Mouse (Mus musculus): ENCODE measurements at regions not wholly inside any gene's neighbourhood (a gene's known extent, or its start where the extent isn't known, plus 50 kb on each side); places are given as distances from the start of the nearest gene placed in this dataset.

GRCm38 (mm10) chr19:26979322-26979721, 93.6 kb downstream of the Gm815 start:
- DNase-seq (ENCODE audit: low spot score) (no peak), ATAC-seq (no peak)
- TF ChIP-seq CTCF (IDR thresholded peaks at IDR 0.05; ENCODE audit: low read depth) = no peak
- no peak overlapping the region for H3K4me3 ChIP-seq (ENCODE audit: low read length)
- H3K36me3 ChIP-seq (ENCODE audit: insufficient read depth, low read length) = no peaks in the 10 kb centered on the region
- no peaks in the 10 kb centered on the region for H3K9me3 ChIP-seq (ENCODE audit: low read length)
- no peak overlapping the region for H3K4me2 ChIP-seq (ENCODE audit: low read depth, low read length)
- no peaks in the 10 kb centered on the region for H3K27me3 ChIP-seq (ENCODE audit: insufficient read depth, low read length)
- no peak overlapping the region for H3K9ac ChIP-seq (replicated peaks; ENCODE audit: low read length)
- no peak overlapping the region for H3K27ac ChIP-seq
- WGBS = 65% methylated on average over 2 of the region's 2 CpGs
- peaks cover 11% of the 10 kb centered on the region for H3K4me1 ChIP-seq (ENCODE audit: insufficient read depth, low read length)

DNA sequence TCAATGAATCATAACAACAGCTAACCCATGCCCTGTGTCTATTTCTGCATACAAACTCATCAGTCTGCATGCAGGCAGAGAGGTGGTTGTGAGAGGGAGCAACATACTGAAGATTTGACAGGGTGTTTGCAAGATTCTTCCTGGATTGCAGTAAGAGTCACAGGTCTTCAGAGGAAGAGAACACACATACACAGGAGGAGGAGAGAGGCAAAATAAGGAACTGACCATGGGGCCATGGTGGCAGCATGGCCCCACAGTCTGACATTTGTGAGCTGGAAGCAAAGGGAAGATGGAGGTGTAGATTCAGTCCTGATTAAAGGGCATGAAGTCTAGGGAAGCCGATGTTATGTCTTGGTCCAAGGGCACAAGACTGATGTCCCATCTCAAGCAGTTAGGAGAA, 101.0 kb downstream of the Gm815 start:
- H3K27me3 ChIP-seq (ENCODE audit: insufficient read depth, low read length) = no peaks in the 10 kb centered on the region

GRCm38 (mm10) chr19:26987197-26987596, 101.5 kb downstream of the Gm815 start:
- no peaks in the 10 kb centered on the region for H3K27me3 ChIP-seq (ENCODE audit: insufficient read depth, low read length)
- no peak overlapping the region for H3K4me2 ChIP-seq (ENCODE audit: low read depth, low read length)
- no peaks in the 10 kb centered on the region for H3K4me1 ChIP-seq (ENCODE audit: insufficient read depth, low read length)
- 80% methylated on average over 3 of the region's 3 CpGs for WGBS
- no peaks in the 10 kb centered on the region for H3K36me3 ChIP-seq (ENCODE audit: insufficient read depth, low read length)
- H3K27ac ChIP-seq = no peak overlapping the region
- ATAC-seq (no peak), DNase-seq (ENCODE audit: low spot score) (no peak)
- H3K4me3 ChIP-seq (ENCODE audit: low read length) = no peak overlapping the region
- H3K9ac ChIP-seq (replicated peaks; ENCODE audit: low read length) = no peak overlapping the region
- TF ChIP-seq CTCF (IDR thresholded peaks at IDR 0.05; ENCODE audit: low read depth) = no peak
- no peaks in the 10 kb centered on the region for H3K9me3 ChIP-seq (ENCODE audit: low read length)

More for the DNA sequence above, 101.0 kb downstream of the Gm815 start:
- no peaks in the 10 kb centered on the region for H3K4me1 ChIP-seq (ENCODE audit: insufficient read depth, low read length)
- H3K4me3 ChIP-seq (ENCODE audit: low read length) = no peak overlapping the region
- no peak for ATAC-seq
- no peak for TF ChIP-seq CTCF (IDR thresholded peaks at IDR 0.05; ENCODE audit: low read depth)
- H3K9me3 ChIP-seq (ENCODE audit: low read length) = no peaks in the 10 kb centered on the region
- no peak overlapping the region for H3K4me2 ChIP-seq (ENCODE audit: low read depth, low read length)
- no peak overlapping the region for H3K27ac ChIP-seq
- no peak for DNase-seq (ENCODE audit: low spot score)
- H3K36me3 ChIP-seq (ENCODE audit: insufficient read depth, low read length) = no peaks in the 10 kb centered on the region
- no peak overlapping the region for H3K9ac ChIP-seq (replicated peaks; ENCODE audit: low read length)
- 100% methylated on average over 1 of the region's 1 CpGs for WGBS

- Histone ChIP-seq H3K4me2 (ENCODE audit: low read depth, low read length) (no peak overlapping the region), H3K36me3 (ENCODE audit: insufficient read depth, low read length) (no peaks in the 10 kb centered on the region), H3K27me3 (ENCODE audit: insufficient read depth, low read length) (no peaks in the 10 kb centered on the region), H3K4me3 (ENCODE audit: low read length) (no peak overlapping the region), H3K4me1 (ENCODE audit: insufficient read depth, low read length) (no peaks in the 10 kb centered on the region), H3K9me3 (ENCODE audit: low read length) (no peaks in the 10 kb centered on the region), H3K27ac (no peak overlapping the region), H3K9ac (replicated peaks; ENCODE audit: low read length) (no peak overlapping the region)
- TF ChIP-seq CTCF (IDR thresholded peaks at IDR 0.05; ENCODE audit: low read depth) = no peak
- ATAC-seq = no peak
- WGBS = 92% methylated on average over 6 of the region's 6 CpGs
- no peak for DNase-seq (ENCODE audit: low spot score)
These were observed 102.3 kb downstream of the Gm815 start for GRCm38 (mm10) chr19:26987909-26988456.

GRCm38 (mm10) chr19:26994586-26995352, 109.1 kb downstream of the Gm815 start:
- Histone ChIP-seq H3K27ac (no peak overlapping the region), H3K4me1 (ENCODE audit: insufficient read depth, low read length) (no peaks in the 10 kb centered on the region), H3K9me3 (ENCODE audit: low read length) (no peaks in the 10 kb centered on the region), H3K9ac (replicated peaks; ENCODE audit: low read length) (no peak overlapping the region), H3K4me2 (ENCODE audit: low read depth, low read length) (no peak overlapping the region), H3K27me3 (ENCODE audit: insufficient read depth, low read length) (no peaks in the 10 kb centered on the region), H3K4me3 (ENCODE audit: low read length) (no peak overlapping the region), H3K36me3 (ENCODE audit: insufficient read depth, low read length) (no peaks in the 10 kb centered on the region)
- DNase-seq (ENCODE audit: low spot score) (peak; percentile 10), ATAC-seq (no peak)
- TF ChIP-seq CTCF (IDR thresholded peaks at IDR 0.05; ENCODE audit: low read depth) = no peak
- 49% methylated on average over 4 of the region's 4 CpGs for WGBS

DNA sequence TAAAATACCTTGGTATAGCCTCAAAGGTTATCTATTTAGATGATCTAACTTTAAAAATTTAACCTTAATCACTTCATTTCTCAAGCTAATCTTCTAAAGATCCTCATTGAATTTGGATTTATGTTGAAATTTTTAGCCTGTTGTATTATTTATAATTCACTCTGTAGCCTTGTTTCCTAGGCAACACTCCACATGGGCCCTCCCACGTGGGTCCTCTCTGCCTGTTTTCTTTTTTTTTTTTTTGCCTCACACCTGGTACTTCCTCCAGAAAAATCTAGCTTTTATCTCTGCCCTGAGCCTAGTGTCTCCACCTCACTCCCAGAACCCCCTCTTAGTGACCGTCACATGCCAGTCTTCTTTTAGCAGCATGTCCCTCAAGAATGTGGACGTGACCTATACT, 113.9 kb downstream of the Gm815 start:
- Histone ChIP-seq H3K4me2 (ENCODE audit: low read depth, low read length) (no peak overlapping the region), H3K27ac (no peak overlapping the region), H3K4me3 (ENCODE audit: low read length) (no peak overlapping the region), H3K9ac (replicated peaks; ENCODE audit: low read length) (no peak overlapping the region), H3K4me1 (ENCODE audit: insufficient read depth, low read length) (no peaks in the 10 kb centered on the region), H3K27me3 (ENCODE audit: insufficient read depth, low read length) (no peaks in the 10 kb centered on the region), H3K36me3 (ENCODE audit: insufficient read depth, low read length) (no peaks in the 10 kb centered on the region), H3K9me3 (ENCODE audit: low read length) (no peaks in the 10 kb centered on the region)
- DNase-seq (ENCODE audit: low spot score) = peak; percentile 44
- WGBS = 57% methylated on average over 3 of the region's 3 CpGs
- TF ChIP-seq CTCF (IDR thresholded peaks at IDR 0.05; ENCODE audit: low read depth) = no peak
- no peak for ATAC-seq

DNA sequence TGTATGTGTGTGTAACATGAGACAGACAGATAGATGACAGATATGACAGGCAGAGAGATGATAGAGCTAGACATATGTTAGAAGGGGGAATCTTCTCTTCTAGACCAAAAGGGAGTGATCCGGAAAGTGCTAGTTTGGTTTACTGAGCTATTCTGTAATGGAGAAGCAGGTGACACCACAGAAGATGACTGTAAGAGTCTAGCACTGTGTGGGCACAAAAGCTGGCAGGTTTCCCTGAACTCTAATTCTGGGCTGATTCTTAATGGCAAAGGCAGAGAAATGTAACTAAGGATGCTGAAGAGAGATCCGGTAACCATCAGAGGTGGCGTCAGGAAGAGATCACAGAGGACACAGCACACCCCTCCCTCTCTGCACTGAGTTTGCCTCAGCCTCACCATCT, 136.2 kb downstream of the Gm815 start:
- Histone ChIP-seq H3K27ac (no peak overlapping the region), H3K9ac (replicated peaks; ENCODE audit: low read length) (no peak overlapping the region), H3K36me3 (ENCODE audit: insufficient read depth, low read length) (no peaks in the 10 kb centered on the region), H3K4me1 (ENCODE audit: insufficient read depth, low read length) (no peaks in the 10 kb centered on the region; the same call in 1 of the 2 replicates), H3K4me3 (ENCODE audit: low read length) (no peak overlapping the region), H3K9me3 (ENCODE audit: low read length) (no peaks in the 10 kb centered on the region), H3K27me3 (ENCODE audit: insufficient read depth, low read length) (no peaks in the 10 kb centered on the region), H3K4me2 (ENCODE audit: low read depth, low read length) (no peak overlapping the region)
- ATAC-seq (no peak), DNase-seq (ENCODE audit: low spot score) (no peak)
- no peak for TF ChIP-seq CTCF (IDR thresholded peaks at IDR 0.05; ENCODE audit: low read depth)
- WGBS = 78% methylated on average over 3 of the region's 3 CpGs
